Mouse (Mus musculus) CH12.LX (cell line): ENCODE measurements around the gene Mocs1. TPM values are rescaled to one million over a fixed set of nuclear protein-coding genes. Genes with fewer than 3 reads are reported as not detected.

Experiments used
- DNase-seq: peaks from one replicate; pipeline ENCODE4 v3.0.0-alpha.2; 2013; ENCODE audit errors: extremely low read depth
- H3K27ac ChIP-seq: 2 replicates; pipeline ENCODE4 v1.5.1; 2012; ENCODE audit warnings: low read depth, mild to moderate bottlenecking, control low read depth, moderate library complexity; ENCODE audit not compliant: insufficient read depth
- H3K27me3 ChIP-seq: replicated peaks from 2 replicates; pipeline ENCODE3; 2012; ENCODE audit warnings: inconsistent platforms
- H3K36me3 ChIP-seq, 2 experiments: replicated peaks in 1 of 2; 2 replicates each; pipeline versions ENCODE3 to v1.6.1; 2012; ENCODE audit warnings: inconsistent platforms in 1 of 2, low read length in 1 of 2, mild to moderate bottlenecking in 1 of 2, mixed read lengths in 1 of 2, moderate library complexity in 1 of 2; ENCODE audit not compliant: control insufficient read depth in 1 of 2, insufficient read depth in 1 of 2
- H3K4me1 ChIP-seq, 2 experiments: 2 replicates each; pipeline ENCODE4 v1.6.1; 2012; ENCODE audit warnings: inconsistent platforms in 1 of 2, moderate library complexity in 1 of 2; ENCODE audit not compliant: insufficient read depth in 2 of 2, control insufficient read depth in 1 of 2
- H3K4me2 ChIP-seq: 2 replicates; pipeline ENCODE4 v1.6.1; 2012; ENCODE audit warnings: low read depth, mild to moderate bottlenecking, control low read depth; ENCODE audit not compliant: poor library complexity, insufficient read depth, severe bottlenecking
- H3K4me3 ChIP-seq, 3 experiments: fragments of 150-350 bp in 1 of 3; sonication (generic) in 1 of 3; replicated peaks in 1 of 3; 2 replicates each; pipeline versions ENCODE3 to v1.5.1; 2011 to 2012; ENCODE audit warnings: low read depth in 2 of 3, low read length in 2 of 3, mild to moderate bottlenecking in 2 of 3, moderate library complexity in 2 of 3, control low read depth in 1 of 3, improper control_type of control experiment in 1 of 3, inconsistent platforms in 1 of 3, mixed read lengths in 1 of 3; ENCODE audit not compliant: poor library complexity in 1 of 3
- H3K79me2 ChIP-seq: replicated peaks from 2 replicates; pipeline ENCODE4 v1.6.1; 2012; ENCODE audit warnings: mild to moderate bottlenecking, moderate library complexity; ENCODE audit not compliant: control insufficient read depth, poor library complexity, insufficient read depth, severe bottlenecking; ENCODE audit errors: extremely low read depth
- H3K9ac ChIP-seq: 2 replicates; pipeline ENCODE4 v1.6.1; 2012; ENCODE audit warnings: low read depth, mild to moderate bottlenecking, control low read depth, moderate library complexity; ENCODE audit not compliant: insufficient read depth
- H3K9me3 ChIP-seq: replicated peaks from 2 replicates; pipeline ENCODE3; 2012; ENCODE audit warnings: low read length, inconsistent platforms, mixed read lengths
- BHLHE40 ChIP-seq: IDR thresholded peaks from 2 replicates; pipeline ENCODE4 v1.6.1; 2011; ENCODE audit warnings: mild to moderate bottlenecking, low read depth, low read length, improper control_type of control experiment
- CHD1 ChIP-seq: IDR thresholded peaks from 2 replicates; pipeline ENCODE4 v1.6.1; 2012; ENCODE audit warnings: low read depth, low read length, improper control_type of control experiment, inconsistent platforms
- E2F4 ChIP-seq: IDR thresholded peaks from 2 replicates; pipeline ENCODE4 v1.6.1; 2011; ENCODE audit warnings: low read depth, low read length, improper control_type of control experiment; ENCODE audit not compliant: insufficient replicate concordance
- EP300 ChIP-seq: IDR thresholded peaks from 2 replicates; pipeline ENCODE4 v1.6.1; 2011; ENCODE audit warnings: low read length, improper control_type of control experiment
- ETS1 ChIP-seq: conservative IDR thresholded peaks from 2 replicates; pipeline ENCODE4 v1.6.1; 2012; ENCODE audit warnings: low read depth, mild to moderate bottlenecking, inconsistent platforms, low read length, improper control_type of control experiment, moderate library complexity
- GABPA ChIP-seq: IDR thresholded peaks from 2 replicates; pipeline ENCODE4 v1.6.1; 2012; ENCODE audit warnings: low read depth, low read length, improper control_type of control experiment, inconsistent platforms; ENCODE audit not compliant: insufficient replicate concordance
- IRF4 ChIP-seq: IDR thresholded peaks from 2 replicates; pipeline ENCODE4 v1.6.1; 2014; ENCODE audit warnings: low read depth, mild to moderate bottlenecking, inconsistent platforms, low read length, improper control_type of control experiment
- JUND ChIP-seq: conservative IDR thresholded peaks from 2 replicates; pipeline ENCODE4 v1.6.1; 2011; ENCODE audit warnings: low read depth, low read length, improper control_type of control experiment
- KAT2A ChIP-seq: IDR thresholded peaks from 2 replicates; pipeline ENCODE4 v1.6.1; 2012; ENCODE audit warnings: low read length, improper control_type of control experiment, inconsistent platforms; ENCODE audit not compliant: insufficient replicate concordance
- MAZ ChIP-seq: IDR thresholded peaks from 2 replicates; pipeline ENCODE4 v1.6.1; 2012; ENCODE audit warnings: low read depth, mild to moderate bottlenecking, inconsistent platforms, low read length, improper control_type of control experiment, moderate library complexity
- MEF2A ChIP-seq: IDR thresholded peaks from 2 replicates; pipeline ENCODE4 v1.6.1; 2014; ENCODE audit warnings: low read depth, mild to moderate bottlenecking, inconsistent platforms, low read length, improper control_type of control experiment, borderline replicate concordance
- MYC ChIP-seq: IDR thresholded peaks from 2 replicates; pipeline ENCODE4 v1.6.1; 2011; ENCODE audit warnings: low read depth, mild to moderate bottlenecking, improper control_type of control experiment, low read length
- NELFE ChIP-seq: IDR thresholded peaks from 2 replicates; pipeline ENCODE4 v1.6.1; 2011; ENCODE audit warnings: low read depth, low read length, improper control_type of control experiment
- NRF1 ChIP-seq: IDR thresholded peaks from 2 replicates; pipeline ENCODE4 v1.6.1; 2014; ENCODE audit warnings: low read depth, mild to moderate bottlenecking, inconsistent platforms, low read length, improper control_type of control experiment, moderate library complexity
- PAX5 ChIP-seq: IDR thresholded peaks from 2 replicates; pipeline ENCODE4 v1.6.1; 2012; ENCODE audit warnings: low read length, inconsistent platforms, mixed read lengths
- POLR2A ChIP-seq: IDR thresholded peaks from 2 replicates; pipeline ENCODE4 v1.6.1; 2011; ENCODE audit warnings: low read depth, mild to moderate bottlenecking, improper control_type of control experiment, low read length
- POLR2AphosphoS2 ChIP-seq: IDR thresholded peaks from 2 replicates; pipeline ENCODE4 v1.6.1; 2011; ENCODE audit warnings: low read depth, low read length, improper control_type of control experiment
- RCOR1 ChIP-seq: conservative IDR thresholded peaks from 2 replicates; pipeline ENCODE4 v1.6.1; 2012; ENCODE audit warnings: low read depth, mild to moderate bottlenecking, inconsistent platforms, low read length, improper control_type of control experiment
- SIN3A ChIP-seq: IDR thresholded peaks from 2 replicates; pipeline ENCODE4 v1.6.1; 2012; ENCODE audit warnings: low read length, improper control_type of control experiment, inconsistent platforms
- SMC3 ChIP-seq: IDR thresholded peaks from 2 replicates; pipeline ENCODE4 v1.6.1; 2011; ENCODE audit warnings: low read depth, low read length, improper control_type of control experiment
- TBP ChIP-seq: conservative IDR thresholded peaks from 2 replicates; pipeline ENCODE4 v1.6.1; 2011; ENCODE audit warnings: low read depth, low read length, improper control_type of control experiment
- TCF12 ChIP-seq: IDR thresholded peaks from 2 replicates; pipeline ENCODE4 v1.6.1; 2014; ENCODE audit warnings: low read depth, mild to moderate bottlenecking, inconsistent platforms, low read length, improper control_type of control experiment
- ZC3H11A ChIP-seq: IDR thresholded peaks from 2 replicates; pipeline ENCODE4 v1.6.1; 2012; ENCODE audit warnings: low read depth, mild to moderate bottlenecking, inconsistent platforms, low read length, improper control_type of control experiment
- ZKSCAN1 ChIP-seq: IDR thresholded peaks from 2 replicates; pipeline ENCODE4 v1.6.1; 2012; ENCODE audit warnings: low read depth, inconsistent platforms, low read length, improper control_type of control experiment, borderline replicate concordance
- dilution Hi-C: fragments of 300-500 bp; cut with MboI; formaldehyde crosslinking; loops from 2 replicates; pipeline ENCODE4 v1.14.3; 2020; ENCODE audit warnings: low sequenced_read_pairs; ENCODE audit not compliant: extremely low pct_unique_long_range_greater_than_20kb, extremely low pct_ligation_motif_present
- in situ Hi-C: fragments of 300-500 bp; cut with MboI; formaldehyde crosslinking; loops from 3 replicates; pipeline ENCODE4 v1.14.3; 2019; ENCODE audit warnings: low sequenced_read_pairs, low pct_ligation_motif_present, low pct_unique_long_range_greater_than_20kb, mixed read lengths
- polyA plus RNA-seq: library from polyadenylated mRNA; unstranded; fragments of >175 nt; gene quantifications from 2 replicates; pipeline ENCODE4 v1.2.1, GENCODE M21; 2012; ENCODE audit warnings: low read depth; ENCODE audit not compliant: insufficient read length
- total RNA-seq, 2 experiments: library from RNA; depleted of rRNA; stranded (reverse); fragments of 300-350 nt in 1 of 2; fragments of >200 nt in 1 of 2; gene quantifications; 2 replicates each; pipeline ENCODE4 v1.2.3; 2012 to 2014

Mocs1 gene
- total and polyA plus RNA-seq, 3 experiments, result 3.7 to 8.8 (median 7.3) TPM

DNA sequence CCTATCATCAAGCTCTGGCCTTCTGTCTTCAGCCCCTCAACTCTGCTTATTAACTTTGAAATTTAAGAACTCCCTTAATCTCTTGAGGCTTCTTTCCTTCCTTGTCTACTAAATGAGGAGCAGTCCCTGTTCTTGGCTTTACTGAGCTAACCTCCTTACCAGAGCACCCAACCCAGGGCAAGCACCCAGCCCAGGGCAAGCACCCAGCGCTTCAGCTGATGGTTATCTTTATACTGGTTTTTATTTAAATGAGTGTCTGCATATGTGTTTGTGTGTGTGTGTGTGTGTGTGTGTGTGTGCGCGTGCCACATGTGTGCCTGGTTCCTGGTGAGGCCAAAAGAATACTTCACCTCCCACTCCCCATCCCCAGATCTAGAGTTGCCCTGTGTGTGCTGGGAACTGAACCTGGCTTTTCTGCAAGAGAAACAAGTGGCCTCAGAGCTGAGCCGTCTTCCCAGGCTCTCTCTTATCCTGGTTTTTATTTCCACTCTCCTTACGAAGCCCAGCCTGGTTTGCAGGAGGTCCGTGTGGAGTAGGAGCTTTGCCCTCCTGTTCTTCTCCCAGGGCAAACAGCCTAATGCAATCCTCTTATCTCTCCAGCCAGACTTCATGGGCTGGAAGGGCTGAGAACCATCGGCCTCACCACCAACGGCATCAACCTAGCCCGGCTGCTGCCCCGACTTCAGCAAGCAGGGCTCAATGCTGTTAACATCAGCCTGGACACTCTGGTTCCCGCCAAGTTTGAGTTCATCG lies 10.8 kb downstream of the Mocs1 start:
- no peaks in the 10 kb centered on the region for H3K27me3 ChIP-seq
- no peaks in the 10 kb centered on the region for H3K79me2 ChIP-seq
- peaks cover 18 to 55% of the 10 kb centered on the region in 2 experiments for H3K36me3 ChIP-seq
- H3K4me1 ChIP-seq, result no peaks in the 10 kb centered on the region
- in situ Hi-C loops (no loop called here), dilution Hi-C loops (no loop called here)
- H3K9me3 ChIP-seq, result no peaks in the 10 kb centered on the region
- H3K27ac ChIP-seq, result no peak overlapping the region
- no peak for TF ChIP-seq MYC
- no peak for TF ChIP-seq GABPA
- no peak for TF ChIP-seq ZC3H11A
- TF ChIP-seq JUND, result no peak
- no peak for TF ChIP-seq E2F4
- TF ChIP-seq IRF4, result no peak
- no peak for TF ChIP-seq RCOR1
- TF ChIP-seq PAX5, result no peak
- no peak for TF ChIP-seq ZKSCAN1
- TF ChIP-seq TBP, result no peak
- no peak for TF ChIP-seq NELFE
- no peak for TF ChIP-seq EP300
- no peak for TF ChIP-seq POLR2A
- no peak for TF ChIP-seq TCF12
- TF ChIP-seq BHLHE40, result no peak
- TF ChIP-seq SIN3A, result no peak
- no peak for TF ChIP-seq MEF2A
- TF ChIP-seq ETS1, result no peak
- H3K4me3 ChIP-seq, result no peak overlapping the region
- H3K4me2 ChIP-seq, result no peak overlapping the region
- no peak overlapping the region for H3K9ac ChIP-seq
- DNase-seq, result no peak

DNA sequence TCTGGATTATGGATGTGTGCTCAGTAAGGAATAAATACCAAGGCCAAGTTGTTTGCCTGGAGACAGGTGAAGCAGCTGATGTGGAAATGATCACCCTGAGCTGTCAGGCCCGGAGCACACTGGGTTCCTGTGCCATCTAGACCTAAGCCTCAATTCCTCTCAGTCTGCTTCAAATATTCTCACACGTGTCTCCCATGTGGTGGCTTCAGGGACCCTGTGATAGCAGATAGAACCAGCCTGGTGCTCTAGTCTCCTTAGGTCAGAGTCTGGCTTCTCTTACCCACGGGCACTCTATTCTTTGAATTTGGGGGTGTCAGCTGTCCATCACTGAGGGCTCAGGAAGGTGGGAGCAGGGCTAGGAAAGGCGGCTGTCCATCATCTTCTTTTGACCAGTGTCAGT lies 11.5 kb downstream of the Mocs1 start:
- H3K4me2 ChIP-seq, result no peak overlapping the region
- H3K79me2 ChIP-seq, result no peaks in the 10 kb centered on the region
- no peak overlapping the region for H3K9ac ChIP-seq
- dilution Hi-C loops, result no loop called here
- H3K36me3 ChIP-seq, result peaks cover 15 to 48% of the 10 kb centered on the region in 2 experiments
- H3K4me3 ChIP-seq, result no peak overlapping the region
- H3K27ac ChIP-seq, result no peak overlapping the region
- DNase-seq, result no peak
- in situ Hi-C loops, result no loop called here
- H3K27me3 ChIP-seq, result no peaks in the 10 kb centered on the region
- no peak for TF ChIP-seq SIN3A
- TF ChIP-seq ETS1, result no peak
- TF ChIP-seq MAZ, result no peak
- TF ChIP-seq POLR2AphosphoS2, result no peak
- no peak for TF ChIP-seq ZC3H11A
- TF ChIP-seq TCF12, result no peak
- TF ChIP-seq CHD1, result no peak
- no peak for TF ChIP-seq KAT2A
- no peak for TF ChIP-seq SMC3
- no peak for TF ChIP-seq POLR2A
- no peak for TF ChIP-seq NRF1
- TF ChIP-seq, all 38 proteins: peak for 0
- Histone ChIP-seq H3K9me3 (no peaks in the 10 kb centered on the region), H3K4me1 (no peaks in the 10 kb centered on the region)
